Mouse (Mus musculus): ENCODE results near the gene Ttc7.

GRCm38 (mm10) chr17:87367228-87367627 lies 84.5 kb downstream of the Ttc7 start:
- no peak for TF ChIP-seq CTCF (IDR thresholded peaks at IDR 0.05; ENCODE audit: borderline replicate concordance, extremely low read depth, insufficient read depth, insufficient read length)
- no peak for TF ChIP-seq POLR2A (IDR thresholded peaks at IDR 0.05; ENCODE audit: borderline replicate concordance, extremely low read depth, insufficient read depth, insufficient read length, poor library complexity, severe bottlenecking)

Data from brain, embryonic 14.5 days (tissue).